Mouse (Mus musculus): ENCODE measurements at regions not wholly inside any gene's neighbourhood (a gene's known extent, or its start where the extent isn't known, plus 50 kb on each side); places are given as distances from the start of the nearest gene placed in this dataset.

- no peak overlapping the region for H3K4me3 ChIP-seq (replicated peaks; ENCODE audit: insufficient read depth, low read depth, low read length)
- H3K27me3 ChIP-seq (ENCODE audit: control insufficient read depth, insufficient read depth, low read length), result no peaks in the 10 kb centered on the region
- TF ChIP-seq CTCF (IDR thresholded peaks at IDR 0.05; ENCODE audit: borderline replicate concordance, insufficient read depth, low read depth, low read length) (no peak), POLR2A (IDR thresholded peaks at IDR 0.05; ENCODE audit: borderline replicate concordance, insufficient read depth, low read length) (no peak)
- H3K4me1 ChIP-seq (ENCODE audit: control insufficient read depth, insufficient read depth, low read length), result no peaks in the 10 kb centered on the region
- 82% methylated on average over 2 of the region's 2 CpGs for WGBS
- no peak overlapping the region for H3K27ac ChIP-seq (ENCODE audit: insufficient read depth, low read length)
- DNase-seq, result no peak
Measured at GRCm38 (mm10) chr8:103422313-103422973, 637.0 kb upstream of the Cdh11 start.

- no peak for DNase-seq
Measured at GRCm38 (mm10) chr8:103425967-103426366, 640.5 kb upstream of the Cdh11 start.

DNA sequence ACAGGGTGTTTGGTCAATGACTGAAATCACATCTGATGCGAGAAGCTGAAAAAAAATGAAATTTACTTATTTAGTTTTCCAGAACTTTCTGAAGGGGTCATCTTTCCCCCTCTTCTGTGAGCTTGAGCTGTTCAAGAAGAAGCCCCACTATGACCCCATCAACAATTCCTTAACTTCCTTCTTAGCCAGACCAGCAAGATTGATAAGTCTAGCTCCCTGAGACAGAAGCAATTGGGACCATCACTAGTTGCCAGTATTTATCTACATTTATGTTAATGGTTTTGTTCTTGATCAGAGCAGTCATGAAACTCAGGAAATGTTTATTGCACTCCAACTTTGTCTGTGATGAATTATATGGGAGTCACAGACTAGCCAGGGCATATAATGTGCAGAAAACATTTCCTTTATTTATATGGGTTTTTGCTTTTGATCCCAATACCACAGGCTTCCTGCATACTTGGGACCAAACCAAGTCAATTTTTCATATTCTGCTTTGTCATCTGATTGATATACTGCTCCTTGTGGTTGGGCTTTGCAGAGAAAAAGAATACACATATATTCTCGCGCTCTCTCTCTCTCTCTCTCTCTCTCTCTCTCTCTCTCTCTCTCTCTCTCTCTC is 645.5 kb upstream of the Cdh11 start:
- TF ChIP-seq CTCF (IDR thresholded peaks at IDR 0.05; ENCODE audit: borderline replicate concordance, insufficient read depth, low read depth, low read length), result no peak
- no peak for TF ChIP-seq POLR2A (IDR thresholded peaks at IDR 0.05; ENCODE audit: borderline replicate concordance, insufficient read depth, low read length)

More at GRCm38 (mm10) chr8:103425967-103426366, 640.5 kb upstream of the Cdh11 start:
- no peaks in the 10 kb centered on the region for H3K4me1 ChIP-seq (ENCODE audit: control insufficient read depth, insufficient read depth, low read length)
- TF ChIP-seq POLR2A (IDR thresholded peaks at IDR 0.05; ENCODE audit: borderline replicate concordance, insufficient read depth, low read length), result no peak
- no peak for TF ChIP-seq CTCF (IDR thresholded peaks at IDR 0.05; ENCODE audit: borderline replicate concordance, insufficient read depth, low read depth, low read length)
- H3K27ac ChIP-seq (ENCODE audit: insufficient read depth, low read length), result no peak overlapping the region
- H3K4me3 ChIP-seq (replicated peaks; ENCODE audit: insufficient read depth, low read depth, low read length), result no peak overlapping the region
- 89% methylated on average over 1 of the region's 1 CpGs for WGBS
- H3K27me3 ChIP-seq (ENCODE audit: control insufficient read depth, insufficient read depth, low read length), result no peaks in the 10 kb centered on the region

DNA sequence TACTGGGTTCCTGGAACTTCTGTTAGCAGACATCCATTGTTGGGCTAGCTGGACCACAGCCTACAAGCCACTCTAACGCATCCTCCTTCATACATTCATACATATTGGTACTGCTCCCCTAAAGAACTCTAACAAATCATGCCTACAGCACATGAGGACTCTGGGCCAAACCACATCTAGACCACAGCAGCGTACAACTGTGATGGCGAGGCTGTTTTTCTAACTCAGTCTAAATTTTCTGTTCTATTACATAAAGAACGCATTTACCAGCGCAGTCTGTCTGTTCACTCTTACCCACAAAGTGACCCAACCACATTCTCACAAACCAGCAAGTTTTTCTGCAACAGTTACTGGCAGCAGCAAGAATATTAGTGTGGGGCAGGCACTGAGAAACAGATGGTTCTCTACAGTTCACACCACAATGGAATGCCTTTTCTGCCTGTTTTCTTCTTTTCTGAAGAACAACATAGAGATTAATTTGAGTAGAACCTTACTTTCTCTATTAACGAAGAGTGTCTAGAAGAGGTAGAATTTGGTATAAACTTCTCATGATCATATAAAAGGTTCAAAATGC is 648.2 kb upstream of the Cdh11 start:
- no peak for DNase-seq
- no peaks in the 10 kb centered on the region for H3K4me1 ChIP-seq (ENCODE audit: control insufficient read depth, insufficient read depth, low read length)
- no peaks in the 10 kb centered on the region for H3K27me3 ChIP-seq (ENCODE audit: control insufficient read depth, insufficient read depth, low read length)
- TF ChIP-seq CTCF (IDR thresholded peaks at IDR 0.05; ENCODE audit: borderline replicate concordance, insufficient read depth, low read depth, low read length) (no peak), POLR2A (IDR thresholded peaks at IDR 0.05; ENCODE audit: borderline replicate concordance, insufficient read depth, low read length) (no peak)
- 96% methylated on average over 6 of the region's 6 CpGs for WGBS
- H3K27ac ChIP-seq (ENCODE audit: insufficient read depth, low read length), result no peak overlapping the region
- H3K4me3 ChIP-seq (replicated peaks; ENCODE audit: insufficient read depth, low read depth, low read length), result no peak overlapping the region

More for the DNA sequence above, 645.5 kb upstream of the Cdh11 start:
- H3K4me3 ChIP-seq (replicated peaks; ENCODE audit: insufficient read depth, low read depth, low read length), result no peak overlapping the region
- no peak for DNase-seq
- WGBS, result 97% methylated on average over 3 of the region's 3 CpGs
- no peaks in the 10 kb centered on the region for H3K27me3 ChIP-seq (ENCODE audit: control insufficient read depth, insufficient read depth, low read length)
- H3K4me1 ChIP-seq (ENCODE audit: control insufficient read depth, insufficient read depth, low read length), result no peaks in the 10 kb centered on the region
- H3K27ac ChIP-seq (ENCODE audit: insufficient read depth, low read length), result no peak overlapping the region

GRCm38 (mm10) chr8:103438995-103439717 is 653.7 kb upstream of the Cdh11 start:
- TF ChIP-seq POLR2A (IDR thresholded peaks at IDR 0.05; ENCODE audit: borderline replicate concordance, insufficient read depth, low read length) (no peak), CTCF (IDR thresholded peaks at IDR 0.05; ENCODE audit: borderline replicate concordance, insufficient read depth, low read depth, low read length) (no peak)
- Histone ChIP-seq H3K4me1 (ENCODE audit: control insufficient read depth, insufficient read depth, low read length) (no peaks in the 10 kb centered on the region), H3K27ac (ENCODE audit: insufficient read depth, low read length) (no peak overlapping the region), H3K4me3 (replicated peaks; ENCODE audit: insufficient read depth, low read depth, low read length) (no peak overlapping the region), H3K27me3 (ENCODE audit: control insufficient read depth, insufficient read depth, low read length) (no peaks in the 10 kb centered on the region)
- DNase-seq, result no peak
- 90% methylated on average over 6 of the region's 6 CpGs for WGBS

DNA sequence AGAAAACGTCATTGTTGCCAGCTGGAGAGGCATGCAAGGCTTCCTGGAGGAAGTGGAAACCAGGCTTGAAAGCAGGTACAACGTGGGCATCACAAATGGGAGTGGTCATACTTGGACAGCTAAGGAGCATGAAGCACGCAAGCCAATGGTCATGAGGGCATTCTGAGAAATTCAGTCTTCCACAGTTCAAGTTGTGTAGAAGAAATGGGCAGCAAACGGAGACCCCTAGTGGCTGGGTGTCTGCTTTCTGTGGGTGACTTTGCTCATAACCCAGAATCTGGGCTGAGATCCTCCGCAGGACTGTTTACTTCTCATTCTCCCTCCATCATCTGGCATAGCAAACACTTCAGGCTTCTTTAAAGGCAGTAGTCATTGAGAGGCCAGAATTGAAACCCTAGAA is 655.7 kb upstream of the Cdh11 start:
- no peaks in the 10 kb centered on the region for H3K4me1 ChIP-seq (ENCODE audit: control insufficient read depth, insufficient read depth, low read length)
- no peak overlapping the region for H3K4me3 ChIP-seq (replicated peaks; ENCODE audit: insufficient read depth, low read depth, low read length)
- TF ChIP-seq CTCF (IDR thresholded peaks at IDR 0.05; ENCODE audit: borderline replicate concordance, insufficient read depth, low read depth, low read length) (no peak), POLR2A (IDR thresholded peaks at IDR 0.05; ENCODE audit: borderline replicate concordance, insufficient read depth, low read length) (no peak)
- DNase-seq, result no peak
- WGBS, result 67% methylated on average over 5 of the region's 5 CpGs
- no peaks in the 10 kb centered on the region for H3K27me3 ChIP-seq (ENCODE audit: control insufficient read depth, insufficient read depth, low read length)
- H3K27ac ChIP-seq (ENCODE audit: insufficient read depth, low read length), result no peak overlapping the region

- 27% methylated on average over 6 of the region's 6 CpGs for WGBS
- H3K27ac ChIP-seq (ENCODE audit: insufficient read depth, low read length), result no peak overlapping the region
- no peaks in the 10 kb centered on the region for H3K4me1 ChIP-seq (ENCODE audit: control insufficient read depth, insufficient read depth, low read length)
- no peak for DNase-seq
- no peaks in the 10 kb centered on the region; the same call in 1 of the 2 replicates for H3K27me3 ChIP-seq (ENCODE audit: control insufficient read depth, insufficient read depth, low read length)
- no peak overlapping the region for H3K4me3 ChIP-seq (replicated peaks; ENCODE audit: insufficient read depth, low read depth, low read length)
- TF ChIP-seq POLR2A (IDR thresholded peaks at IDR 0.05; ENCODE audit: borderline replicate concordance, insufficient read depth, low read length) (no peak), CTCF (IDR thresholded peaks at IDR 0.05; ENCODE audit: borderline replicate concordance, insufficient read depth, low read depth, low read length) (no peak)
Measured at GRCm38 (mm10) chr8:103442420-103443125, 657.1 kb upstream of the Cdh11 start.
